In genomic region chr14:54870861-54871260, GRCm38 (mm10) we compare ENCODE assay signal across 11 mouse cellular contexts. TPM values are rescaled to one million over a fixed set of nuclear protein-coding genes. Genes with fewer than 3 reads are reported as not detected.
DNase-seq lines count a peak whose midpoint lies in the region; ATAC-seq lines count a peak whose summit lies in the region.
"Had no signal": no experiment of that assay in that cellular context is flagged by ENCODE, and none has a peak within 500 bp of the region (broad histone marks: within the 10 kb centered on the region; RNA-seq: fewer than 3 reads in every experiment).

TSS of gene Homez (minus strand) at chr14:54870961.

- no peak within 1 kb of the TSS for H3K9ac ChIP-seq in midbrain, embryonic 11.5 days (ENCODE audit: low read length)
- no peak within 1 kb of the TSS for H3K9ac ChIP-seq in midbrain, embryonic 14.5 days (replicated peaks; ENCODE audit: low read length)
- no peak within 1 kb of the TSS for H3K9ac ChIP-seq in neural tube, embryonic 14.5 days (replicated peaks; ENCODE audit: low read depth, low read length)

- H3K27me3 ChIP-seq in midbrain, embryonic 11.5 days (ENCODE audit: control insufficient read depth, insufficient read depth, low read length) = no peaks in the 10 kb centered on the region
- no peaks in the 10 kb centered on the region for H3K27me3 ChIP-seq in midbrain, embryonic 14.5 days (ENCODE audit: control insufficient read depth, insufficient read depth, low read length)
- H3K27me3 ChIP-seq in neural tube, embryonic 14.5 days (ENCODE audit: control insufficient read depth, insufficient read depth, low read length) = no peaks in the 10 kb centered on the region

- ATAC-seq in midbrain, embryonic 11.5 days (ENCODE audit: low FRiP score) = no peak
- no peak for ATAC-seq in midbrain, embryonic 14.5 days (ENCODE audit: low FRiP score, low TSS enrichment)
- no peak for ATAC-seq in neural tube, embryonic 14.5 days (ENCODE audit: low read depth)
- no peak for ATAC-seq in megakaryocyte-erythroid progenitor cell, adult 5-6 weeks (replicated peaks; ENCODE audit: low FRiP score, low TSS enrichment, poor library complexity, severe bottlenecking)

- no peak within 1 kb of the TSS for H3K4me3 ChIP-seq in midbrain, embryonic 11.5 days (ENCODE audit: low read depth, low read length)
- H3K4me3 ChIP-seq in midbrain, embryonic 14.5 days (replicated peaks; ENCODE audit: low read depth, low read length) = no peak within 1 kb of the TSS
- no peak within 1 kb of the TSS for H3K4me3 ChIP-seq in neural tube, embryonic 14.5 days (ENCODE audit: low read depth, low read length)

- H3K9me3 ChIP-seq in midbrain, embryonic 11.5 days (ENCODE audit: control insufficient read depth, low read length) = no peaks in the 10 kb centered on the region
- H3K9me3 ChIP-seq in midbrain, embryonic 14.5 days (ENCODE audit: control insufficient read depth, low read length) = no peaks in the 10 kb centered on the region
- H3K9me3 ChIP-seq in neural tube, embryonic 14.5 days (ENCODE audit: control insufficient read depth, low read length) = no peaks in the 10 kb centered on the region

- DNase-seq in heart, adult 11 months = peak; percentile 63
- DNase-seq in heart, adult 8-10 months (ENCODE audit: low spot score) = no peak
- no peak for DNase-seq in midbrain, embryonic 11.5 days (ENCODE audit: low spot score, missing footprints)
- DNase-seq in midbrain, embryonic 14.5 days = no peak
- DNase-seq in layer of hippocampus, postnatal 10 days (ENCODE audit: low spot score in 2 of 2) = no peak
- DNase-seq in c-Kit-positive CD71-positive TER-119-positive erythroid progenitor cells, embryonic 14.5 days (ENCODE audit: low spot score) = no peak
- DNase-seq: cerebellum, postnatal 14 days; gastrocnemius, postnatal 25 days; kidney, adult 8-10 months had no signal

- H3K4me2 ChIP-seq in midbrain, embryonic 11.5 days = no peak within 1 kb of the TSS
- no peak within 1 kb of the TSS for H3K4me2 ChIP-seq in midbrain, embryonic 14.5 days (ENCODE audit: low read length)
- H3K4me2 ChIP-seq in neural tube, embryonic 14.5 days (ENCODE audit: low read depth, low read length) = no peak within 1 kb of the TSS

- H3K27ac ChIP-seq in midbrain, embryonic 11.5 days (ENCODE audit: low read depth, low read length) = no peak within 1 kb of the TSS
- H3K27ac ChIP-seq in midbrain, embryonic 14.5 days (replicated peaks; ENCODE audit: low read depth, low read length) = no peak within 1 kb of the TSS
- no peak within 1 kb of the TSS for H3K27ac ChIP-seq in neural tube, embryonic 14.5 days (ENCODE audit: low read depth, low read length)

- no peaks in the 10 kb centered on the region for H3K36me3 ChIP-seq in midbrain, embryonic 11.5 days (ENCODE audit: control insufficient read depth, insufficient read depth, low read length)
- H3K36me3 ChIP-seq in midbrain, embryonic 14.5 days (ENCODE audit: control insufficient read depth, insufficient read depth, low read length) = no peaks in the 10 kb centered on the region
- H3K36me3 ChIP-seq in neural tube, embryonic 14.5 days (ENCODE audit: control insufficient read depth, insufficient read depth, low read length) = no peaks in the 10 kb centered on the region

- WGBS in midbrain, embryonic 11.5 days = 90% methylated on average over 5 of the region's 5 CpGs
- WGBS in midbrain, embryonic 14.5 days = 90% methylated on average over 5 of the region's 5 CpGs
- WGBS in neural tube, embryonic 14.5 days = 86% methylated on average over 5 of the region's 5 CpGs

- peaks cover 4% of the 10 kb centered on the region for H3K4me1 ChIP-seq in midbrain, embryonic 11.5 days (ENCODE audit: control insufficient read depth, insufficient read depth, low read length)
- peaks cover 7% of the 10 kb centered on the region for H3K4me1 ChIP-seq in midbrain, embryonic 14.5 days (ENCODE audit: control insufficient read depth, insufficient read depth, low read length)
- H3K4me1 ChIP-seq in neural tube, embryonic 14.5 days (ENCODE audit: control insufficient read depth, insufficient read depth, low read length) = peaks cover 7% of the 10 kb centered on the region

RNA-seq across cellular contexts. Expression of gene Homez, which starts in this region (rescaled TPM):
- 1 to 10 TPM; 6.4 to 9.8 (median 7.5) TPM for total RNA-seq in heart, adult 8-10 months (2022)
- 13.2 and 19.9 TPM in 2 replicates for polyA plus RNA-seq in midbrain, embryonic 11.5 days (2014; fragmentation: Nextera tagmentation; extraction: Ambion mirVana)
- polyA plus RNA-seq in midbrain, embryonic 14.5 days (2014; fragmentation: Nextera tagmentation; extraction: Ambion mirVana) = 6.0 and 9.4 TPM in 2 replicates
- total RNA-seq in layer of hippocampus, postnatal 10 days (2021) = 10 to 100 TPM; 16.6 to 16.8 TPM
- 10.0 and 11.7 TPM in 2 replicates for polyA plus RNA-seq in neural tube, embryonic 14.5 days (2014; fragmentation: Nextera tagmentation; extraction: Ambion mirVana)
- total RNA-seq in megakaryocyte-erythroid progenitor cell, adult 5-6 weeks (2014; fragmentation: Nextera tagmentation) = 1.2 and 16.1 TPM in 2 replicates
- total RNA-seq in megakaryocyte-erythroid progenitor cell, adult 5-6 weeks (2017) = 1.5 and 6.1 TPM in 2 replicates
